Mouse (Mus musculus): Measurements from ENCODE around the gene Ttc21a. TPM values are rescaled to one million over a fixed set of nuclear protein-coding genes. Genes with fewer than 3 reads are reported as not detected.

The Ttc21a gene
- polyA plus RNA-seq, 1 experiment from 2014 or later: 0.69 TPM

DNA sequence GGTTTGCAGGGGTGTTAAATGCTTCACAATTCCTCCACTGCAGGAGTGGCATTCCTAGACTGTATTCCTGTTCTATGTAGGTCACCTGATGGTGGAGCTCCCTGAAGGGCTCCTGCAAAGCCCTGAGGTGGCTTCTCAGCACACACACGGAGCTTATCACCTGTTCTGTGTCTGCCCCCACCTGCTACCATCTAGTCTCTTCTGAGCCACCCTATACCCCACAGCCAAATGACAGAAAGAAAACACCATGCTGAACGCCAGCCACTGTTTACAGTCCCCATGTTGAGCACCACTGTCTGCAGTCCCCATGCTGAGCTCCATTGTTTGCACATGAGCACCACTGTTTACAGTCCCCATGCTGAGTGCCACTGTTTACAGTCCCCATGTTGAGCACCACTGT, 42.3 kb downstream of the Ttc21a start:
- no peak for ATAC-seq (replicated peaks)
- 47% methylated on average over 2 of the region's 2 CpGs for WGBS
- Histone ChIP-seq H3K4me2 (replicated peaks) (no peak overlapping the region), H3K27me3 (no peaks in the 10 kb centered on the region), H3K9me3 (no peaks in the 10 kb centered on the region), H3K4me1 (peaks cover 62% of the 10 kb centered on the region), H3K4me3 (no peak overlapping the region), H3K36me3 (no peaks in the 10 kb centered on the region), H3K27ac (replicated peaks) (no peak overlapping the region), H3K9ac (replicated peaks) (no peak overlapping the region)

DNA sequence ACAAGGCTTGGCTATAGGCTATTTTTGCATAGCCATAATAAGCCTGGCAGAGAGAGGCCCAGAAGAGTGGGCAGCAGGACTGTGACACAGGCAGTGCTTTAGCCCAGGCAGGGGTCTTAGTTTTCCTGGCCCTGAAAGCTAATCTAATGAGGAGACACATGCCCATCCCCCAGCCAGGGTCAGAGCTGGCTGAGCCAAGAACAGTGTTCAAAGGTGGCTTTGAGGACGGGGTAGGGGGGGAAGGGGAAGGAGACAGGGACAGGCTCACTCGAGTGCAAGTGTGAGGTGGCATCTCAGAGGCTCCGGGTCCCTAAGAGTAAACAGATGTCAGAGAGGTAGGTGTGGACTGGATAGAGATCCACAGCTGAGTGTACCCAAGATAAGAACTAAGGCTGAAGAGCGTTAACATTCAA, 43.4 kb downstream of the Ttc21a start:
- Histone ChIP-seq H3K27me3 (no peaks in the 10 kb centered on the region), H3K4me2 (replicated peaks) (peak overlapping the region; percentile 93; the same call in 1 of the 2 replicates), H3K4me1 (peaks cover 62% of the 10 kb centered on the region), H3K36me3 (no peaks in the 10 kb centered on the region), H3K4me3 (no peak overlapping the region), H3K27ac (replicated peaks) (peak overlapping the region; percentile 66), H3K9ac (replicated peaks) (no peak overlapping the region), H3K9me3 (no peaks in the 10 kb centered on the region)
- ATAC-seq (replicated peaks): no peak
- WGBS: 9% methylated on average over 4 of the region's 4 CpGs

DNA sequence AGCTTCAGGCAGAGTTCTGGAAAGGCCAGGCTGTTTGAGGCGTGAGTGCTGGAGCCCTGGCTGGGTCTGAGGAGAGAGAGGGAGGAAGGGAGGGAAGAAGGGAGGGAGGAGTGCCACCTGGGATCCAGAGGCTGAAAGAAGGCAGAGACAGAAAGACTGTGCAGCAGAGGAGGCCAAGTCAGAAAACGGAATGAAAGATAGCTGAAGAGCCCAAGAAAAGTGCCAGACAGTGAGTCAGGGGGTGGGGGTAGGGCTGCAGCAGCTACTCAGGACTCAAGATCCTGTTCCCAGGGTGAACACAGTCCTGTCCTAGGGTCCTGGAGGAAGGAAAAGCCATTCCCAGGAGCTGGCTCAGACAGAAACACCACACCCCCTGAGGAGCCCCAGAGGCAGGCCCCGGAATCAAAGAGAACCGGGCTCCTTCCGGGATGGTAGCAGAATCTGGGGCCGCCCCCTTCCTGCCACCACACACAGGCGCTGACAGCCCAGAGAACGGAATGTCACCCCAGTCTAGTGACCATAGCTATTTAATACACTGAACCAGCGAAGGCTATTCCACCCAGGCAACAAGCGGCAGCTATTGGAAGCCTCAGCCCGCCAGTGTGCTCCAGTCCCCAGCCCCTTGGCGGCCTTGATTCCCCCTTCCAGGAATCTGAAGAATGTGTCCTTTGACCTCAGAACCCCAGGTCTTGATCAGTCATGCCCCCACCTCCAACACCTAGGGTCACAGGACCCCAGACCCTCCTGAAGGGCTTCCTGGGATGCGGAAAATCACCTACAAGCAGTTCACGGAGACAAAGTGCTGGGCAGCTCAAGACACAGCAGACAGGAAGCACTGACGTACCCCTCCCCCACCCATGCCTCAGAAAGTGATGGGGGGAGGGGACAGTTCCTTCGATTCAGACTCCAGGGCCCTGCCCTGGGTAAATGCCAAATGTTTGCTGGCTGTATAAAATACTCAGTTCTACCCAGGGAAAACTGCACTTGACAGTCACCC, 44.1 kb downstream of the Ttc21a start:
- H3K4me2 ChIP-seq (replicated peaks): peak overlapping the region; percentile 93
- H3K9me3 ChIP-seq: no peaks in the 10 kb centered on the region
- peak overlapping the region; percentile 75; the same call in 1 of the 2 replicates for H3K4me3 ChIP-seq
- WGBS: 6% methylated on average over 16 of the region's 16 CpGs
- H3K4me1 ChIP-seq: peaks cover 62% of the 10 kb centered on the region
- H3K27me3 ChIP-seq: no peaks in the 10 kb centered on the region
- no peak for ATAC-seq (replicated peaks)
- H3K9ac ChIP-seq (replicated peaks): no peak overlapping the region
- no peaks in the 10 kb centered on the region for H3K36me3 ChIP-seq
- peak overlapping the region; percentile 66 for H3K27ac ChIP-seq (replicated peaks)

DNA sequence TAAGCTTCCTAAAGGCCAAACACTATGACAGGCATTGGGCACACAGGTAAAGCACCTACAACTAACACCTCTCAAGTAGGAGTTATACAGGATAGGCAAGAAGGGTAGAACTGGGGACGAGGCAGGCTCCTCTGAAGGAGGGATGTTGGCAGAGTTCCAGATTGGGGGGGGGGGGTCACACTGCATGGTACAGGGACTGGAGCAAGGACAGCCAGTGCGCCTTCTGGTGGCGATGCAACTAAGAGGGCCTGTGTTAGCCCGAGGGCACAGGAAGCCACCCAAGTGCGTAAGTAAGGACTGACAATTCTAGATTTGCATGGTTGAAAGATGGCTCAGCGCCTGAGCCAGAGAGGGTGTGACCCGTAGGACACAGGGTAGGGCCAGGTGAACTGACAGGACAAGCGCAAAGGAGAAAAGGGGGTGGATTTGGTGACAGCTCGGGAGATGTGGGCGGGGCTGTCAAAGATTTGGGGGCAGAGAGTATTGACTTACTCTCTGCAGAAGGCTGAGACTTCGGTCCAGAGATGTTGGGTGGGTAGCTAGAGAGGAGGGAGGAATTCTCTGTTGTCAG, 44.9 kb downstream of the Ttc21a start:
- peak; percentile 18; the same call in 1 of the 2 replicates for ATAC-seq (replicated peaks)
- peak overlapping the region; percentile 75 for H3K4me3 ChIP-seq
- no peaks in the 10 kb centered on the region for H3K9me3 ChIP-seq
- H3K36me3 ChIP-seq: no peaks in the 10 kb centered on the region
- H3K4me1 ChIP-seq: peaks cover 57% of the 10 kb centered on the region
- H3K9ac ChIP-seq (replicated peaks): no peak overlapping the region
- peak overlapping the region; percentile 66; the same call in 1 of the 2 replicates for H3K27ac ChIP-seq (replicated peaks)
- WGBS: 2% methylated on average over 11 of the region's 11 CpGs
- peak overlapping the region; percentile 93 for H3K4me2 ChIP-seq (replicated peaks)
- H3K27me3 ChIP-seq: no peaks in the 10 kb centered on the region

DNA sequence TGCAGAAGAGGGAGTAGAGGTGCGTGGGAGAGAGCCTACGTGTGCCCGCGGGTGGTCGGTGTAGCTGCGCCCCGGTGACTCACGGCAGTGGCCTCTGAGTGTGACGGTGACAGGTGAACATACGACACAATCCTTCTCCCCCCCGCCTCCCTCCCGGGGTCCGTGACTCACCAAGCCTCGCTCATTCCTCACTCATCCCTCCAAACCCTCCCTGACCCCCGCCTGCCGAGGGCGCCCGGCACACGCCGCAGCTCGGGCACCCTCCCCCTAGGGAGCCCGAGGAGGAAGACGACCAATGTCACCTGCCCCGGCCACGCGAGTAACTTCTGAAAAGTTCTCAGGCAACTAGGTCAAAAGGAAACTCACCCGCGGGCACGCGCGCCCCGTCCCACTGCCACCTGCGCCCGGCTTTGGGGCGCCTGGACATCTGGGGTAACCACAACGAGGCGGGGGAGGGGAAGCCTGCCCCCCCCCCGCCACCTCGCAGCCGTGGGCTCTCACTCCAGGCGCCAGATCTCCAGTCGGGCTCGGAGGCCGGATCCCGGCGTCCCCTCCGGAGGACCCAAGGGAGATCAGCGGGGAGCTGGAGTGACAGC, 45.6 kb downstream of the Ttc21a start:
- no peaks in the 10 kb centered on the region for H3K36me3 ChIP-seq
- peak overlapping the region; percentile 75 for H3K4me3 ChIP-seq
- H3K9ac ChIP-seq (replicated peaks): peak overlapping the region; percentile 59
- H3K9me3 ChIP-seq: no peaks in the 10 kb centered on the region
- 1% methylated on average over 40 of the region's 48 CpGs for WGBS
- no peak overlapping the region for H3K27ac ChIP-seq (replicated peaks)
- no peak for ATAC-seq (replicated peaks)
- H3K4me2 ChIP-seq (replicated peaks): peak overlapping the region; percentile 93
- H3K4me1 ChIP-seq: peaks cover 49% of the 10 kb centered on the region
- H3K27me3 ChIP-seq: no peaks in the 10 kb centered on the region

DNA sequence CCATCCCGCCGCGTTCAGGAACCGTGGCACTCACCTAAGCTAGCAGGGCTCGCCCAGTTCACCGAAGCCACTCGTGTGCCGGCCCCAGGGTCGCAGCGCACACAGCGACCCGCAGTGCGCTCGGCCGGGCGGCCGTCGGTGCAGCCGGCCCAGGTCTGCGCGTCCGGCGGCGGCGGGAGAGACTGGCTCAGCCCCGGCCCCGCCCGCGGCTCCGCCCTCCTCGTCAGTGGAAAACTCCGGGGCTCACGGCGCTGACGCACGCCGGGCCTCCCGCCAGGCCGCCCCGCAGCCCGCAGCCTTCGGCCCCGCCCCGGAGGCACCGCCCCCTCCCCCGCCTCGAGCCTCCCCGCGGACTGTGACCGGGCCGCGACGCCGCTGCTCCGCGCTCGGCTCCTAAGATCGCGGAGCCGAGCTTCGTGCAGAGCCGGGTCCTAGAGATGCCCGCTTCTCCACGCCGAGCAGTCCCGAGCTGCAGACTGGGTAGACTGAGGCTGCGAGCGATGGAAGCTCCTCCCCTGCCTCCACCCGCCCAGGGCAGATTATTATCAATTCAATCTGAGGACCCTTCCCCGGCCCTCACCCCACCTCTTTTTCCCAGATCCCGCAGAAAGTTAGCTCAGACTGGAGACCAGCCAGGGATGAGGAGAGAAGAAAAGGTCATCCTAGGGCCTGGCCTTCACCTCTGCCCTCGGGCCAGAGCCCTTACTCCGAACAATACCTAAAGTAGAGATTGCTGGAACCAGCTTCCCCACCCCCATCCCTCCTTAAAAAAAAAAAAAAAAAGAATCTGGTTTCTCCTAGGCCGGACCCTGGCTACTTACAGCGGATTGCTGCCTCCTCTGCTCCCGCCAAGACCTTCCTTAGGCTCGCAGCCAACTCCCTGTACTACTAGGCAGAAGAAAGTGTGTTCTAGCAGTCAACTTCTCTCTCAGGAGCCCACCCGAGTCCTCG, 46.5 kb downstream of the Ttc21a start:
- H3K4me1 ChIP-seq: peaks cover 41% of the 10 kb centered on the region
- ATAC-seq (replicated peaks): peak; percentile 79
- H3K27me3 ChIP-seq: no peaks in the 10 kb centered on the region
- H3K27ac ChIP-seq (replicated peaks): 0 out of 2 replicates have a peak overlapping the region, but pooled peaks have one; percentile 18
- peak overlapping the region; percentile 75 for H3K4me3 ChIP-seq
- H3K4me2 ChIP-seq (replicated peaks): peak overlapping the region; percentile 93
- no peaks in the 10 kb centered on the region for H3K36me3 ChIP-seq
- H3K9me3 ChIP-seq: no peaks in the 10 kb centered on the region
- peak overlapping the region; percentile 59 for H3K9ac ChIP-seq (replicated peaks)
- under 1% methylated on average over 73 of the region's 79 CpGs for WGBS

DNA sequence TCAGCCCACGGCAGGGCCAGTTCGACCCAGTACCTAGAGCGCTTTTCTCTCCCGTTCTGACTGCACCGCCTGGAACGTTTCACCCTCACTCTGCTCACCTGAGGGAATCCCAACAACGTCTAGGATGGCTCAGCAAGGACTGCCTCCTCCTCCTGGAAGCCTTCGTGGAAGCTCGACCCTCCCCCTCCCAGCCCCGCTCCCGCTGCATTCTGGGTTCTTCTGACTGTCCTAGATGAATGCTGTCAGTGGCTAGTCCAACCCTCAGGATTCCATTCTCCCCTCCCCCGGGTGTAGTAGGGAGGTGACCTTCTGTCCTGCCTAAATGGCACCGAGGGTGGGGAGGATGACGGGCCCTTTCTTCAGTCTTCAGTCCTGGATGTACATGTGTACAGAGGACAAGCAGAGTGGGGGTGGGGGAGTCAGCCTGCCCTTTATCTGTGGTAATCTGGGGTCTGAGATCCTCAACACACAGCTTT, 47.2 kb downstream of the Ttc21a start, which contains the start of gene Csrnp1:
Gene Csrnp1 (minus strand): TSS at position 123 of the 476 bp plus-strand sequence.
- no peak for ATAC-seq (replicated peaks)
- Histone ChIP-seq H3K9me3 (no peaks in the 10 kb centered on the region), H3K4me3 (peak within 1 kb of the TSS; percentile 75), H3K27ac (replicated peaks) (0 out of 2 replicates have a peak within 1 kb of the TSS, but pooled peaks have one; percentile 18), H3K9ac (replicated peaks) (peak within 1 kb of the TSS; percentile 59), H3K4me1 (peaks cover 38% of the 10 kb centered on the region), H3K4me2 (replicated peaks) (peak within 1 kb of the TSS; percentile 93), H3K27me3 (no peaks in the 10 kb centered on the region), H3K36me3 (no peaks in the 10 kb centered on the region)
- 9% methylated on average over 14 of the region's 14 CpGs for WGBS

DNA sequence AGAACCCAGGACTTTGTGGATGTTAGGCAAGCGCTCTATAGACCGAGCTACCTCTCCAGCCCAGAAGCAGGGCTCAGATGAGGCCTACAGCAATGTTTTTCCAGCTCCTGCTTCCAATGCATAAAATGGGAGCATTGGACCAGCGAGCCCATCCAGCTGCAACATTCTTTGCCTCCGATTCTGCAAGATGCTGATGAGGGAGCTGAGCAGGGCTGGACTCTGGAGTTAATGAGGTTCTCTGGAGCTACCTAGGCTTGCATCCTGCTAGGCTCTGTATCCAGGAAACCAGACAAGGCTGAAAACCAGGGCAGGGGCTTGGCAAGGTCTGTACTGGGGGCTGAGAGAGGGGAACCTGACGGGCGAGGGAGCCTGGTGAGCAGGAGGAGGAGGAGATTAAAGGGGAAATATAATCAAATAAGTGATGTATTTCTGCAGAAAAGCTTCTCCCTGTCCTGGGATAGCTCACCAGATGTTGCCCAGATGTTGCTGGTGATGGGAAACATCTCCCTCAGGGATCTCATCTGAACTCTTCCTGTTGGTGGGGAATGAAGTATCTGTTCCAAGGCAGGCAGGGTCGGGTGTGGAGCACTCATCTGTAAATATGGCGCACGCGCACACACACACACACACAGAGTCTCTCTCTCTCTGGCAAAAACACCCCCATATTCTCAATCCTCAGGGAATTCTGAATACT, 48.6 kb downstream of the Ttc21a start:
- no peaks in the 10 kb centered on the region for H3K36me3 ChIP-seq
- ATAC-seq (replicated peaks): no peak
- no peaks in the 10 kb centered on the region for H3K9me3 ChIP-seq
- H3K27ac ChIP-seq (replicated peaks): no peak overlapping the region
- peaks cover 32% of the 10 kb centered on the region for H3K4me1 ChIP-seq
- WGBS: 80% methylated on average over 10 of the region's 10 CpGs
- H3K4me3 ChIP-seq: no peak overlapping the region
- no peak overlapping the region for H3K4me2 ChIP-seq (replicated peaks)
- no peak overlapping the region for H3K9ac ChIP-seq (replicated peaks)
- no peaks in the 10 kb centered on the region for H3K27me3 ChIP-seq

DNA sequence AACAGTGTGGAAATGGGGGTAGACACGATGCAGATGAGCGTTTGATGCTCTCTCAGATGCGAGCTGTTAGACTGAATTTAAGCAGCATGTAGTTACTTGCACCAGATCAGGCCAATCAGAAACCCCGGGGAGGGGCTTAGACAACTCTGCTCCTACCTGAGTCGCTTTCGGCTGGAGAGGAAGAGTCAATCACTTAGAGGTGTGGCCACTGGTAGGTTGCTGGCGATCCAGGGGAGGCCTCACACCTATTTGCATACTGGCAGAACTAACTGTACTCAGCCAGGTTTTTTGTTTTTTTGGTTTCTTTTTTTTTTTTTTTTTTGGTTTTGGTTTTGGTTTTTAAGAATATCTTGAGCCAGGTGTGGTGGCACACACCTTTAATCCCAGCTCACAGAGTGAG, 50.9 kb downstream of the Ttc21a start:
- 56% methylated on average over 7 of the region's 7 CpGs for WGBS
- ATAC-seq (replicated peaks): no peak
- Histone ChIP-seq H3K27ac (replicated peaks) (no peak overlapping the region), H3K4me3 (no peak overlapping the region), H3K4me2 (replicated peaks) (no peak overlapping the region), H3K36me3 (no peaks in the 10 kb centered on the region), H3K9ac (replicated peaks) (no peak overlapping the region), H3K9me3 (no peaks in the 10 kb centered on the region), H3K4me1 (peaks cover 9% of the 10 kb centered on the region), H3K27me3 (no peaks in the 10 kb centered on the region)

DNA sequence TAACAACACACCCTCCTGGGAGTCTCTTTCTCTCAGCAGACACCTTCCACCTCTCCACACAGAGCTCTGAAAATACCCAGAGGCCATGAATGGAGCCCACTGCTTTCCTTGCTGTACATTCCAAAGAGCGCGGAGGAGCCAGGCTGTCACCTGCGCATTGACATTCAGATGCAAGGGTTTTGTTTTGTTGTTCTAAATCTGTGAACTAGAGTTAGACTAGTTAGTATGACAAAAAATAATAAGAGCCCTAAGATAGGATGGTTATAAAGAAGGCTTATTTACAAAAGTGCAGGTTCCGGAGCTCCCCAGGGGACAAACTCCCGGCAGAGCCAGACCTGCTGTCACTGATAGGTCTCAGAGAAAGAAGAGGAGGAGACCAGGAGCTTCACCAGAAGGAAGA, 53.9 kb downstream of the Ttc21a start:
- no peaks in the 10 kb centered on the region for H3K4me1 ChIP-seq
- ATAC-seq (replicated peaks): no peak
- no peak overlapping the region for H3K9ac ChIP-seq (replicated peaks)
- no peak overlapping the region for H3K27ac ChIP-seq (replicated peaks)
- no peak overlapping the region for H3K4me3 ChIP-seq
- no peaks in the 10 kb centered on the region for H3K9me3 ChIP-seq
- H3K36me3 ChIP-seq: no peaks in the 10 kb centered on the region
- WGBS: 15% methylated on average over 5 of the region's 5 CpGs
- H3K4me2 ChIP-seq (replicated peaks): no peak overlapping the region
- no peaks in the 10 kb centered on the region for H3K27me3 ChIP-seq
